ENCODE assay signal across 9 mouse cellular contexts in the genomic region with DNA sequence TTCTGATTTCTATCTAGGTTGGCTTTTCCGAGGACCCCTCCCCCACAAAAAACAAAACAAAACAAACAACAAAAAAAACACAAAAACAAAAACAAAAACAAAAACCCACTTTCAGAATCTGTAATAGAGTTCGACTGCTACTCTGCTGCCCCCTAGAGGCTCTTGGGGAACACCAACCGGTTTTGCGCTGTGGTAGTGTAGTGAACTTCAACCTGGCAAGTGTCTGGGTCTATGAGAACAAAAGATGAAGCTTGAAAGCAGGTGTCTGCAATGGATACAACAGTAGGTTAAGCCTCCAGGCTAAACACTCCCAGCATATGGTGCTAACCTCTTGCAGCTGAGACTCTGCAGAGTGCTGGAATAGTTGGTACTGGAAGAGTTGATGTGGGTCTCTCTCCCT. TPM values are rescaled to one million over a fixed set of nuclear protein-coding genes. Genes with fewer than 3 reads are reported as not detected.
DNase-seq lines count a peak whose midpoint lies in the region; ATAC-seq and TF ChIP-seq lines count a peak whose summit lies in the region.
"Had no signal": no experiment of that assay in that cellular context is flagged by ENCODE, and none has a peak within 500 bp of the region (broad histone marks: within the 10 kb centered on the region; RNA-seq: fewer than 3 reads in every experiment).

No protein-coding gene starts in this region.

- H3K27me3 ChIP-seq in hindbrain, embryonic 16.5 days (replicated peaks; ENCODE audit: control insufficient read depth, insufficient read depth, low read length): no peaks in the 10 kb centered on the region
- no peaks in the 10 kb centered on the region for H3K27me3 ChIP-seq in liver, embryonic 14.5 days (ENCODE audit: control insufficient read depth, insufficient read depth, low read length)
- H3K27me3 ChIP-seq: limb, embryonic 15.5 days had no signal

- TF ChIP-seq CTCF in liver, embryonic 14.5 days (IDR thresholded peaks at IDR 0.05; ENCODE audit: low read depth): peak; percentile 64

- no peak overlapping the region for H3K27ac ChIP-seq in hindbrain, embryonic 16.5 days (ENCODE audit: low read depth, low read length)
- no peak overlapping the region for H3K27ac ChIP-seq in liver, embryonic 14.5 days
- H3K27ac ChIP-seq: limb, embryonic 15.5 days had no signal

- H3K9me3 ChIP-seq in hindbrain, embryonic 16.5 days (ENCODE audit: control insufficient read depth, low read length): no peaks in the 10 kb centered on the region
- no peaks in the 10 kb centered on the region for H3K9me3 ChIP-seq in liver, embryonic 14.5 days (ENCODE audit: control insufficient read depth, low read length)
- H3K9me3 ChIP-seq: limb, embryonic 15.5 days had no signal

- H3K4me1 ChIP-seq in hindbrain, embryonic 16.5 days (ENCODE audit: control insufficient read depth, insufficient read depth, low read depth, low read length): no peaks in the 10 kb centered on the region
- H3K4me1 ChIP-seq in liver, embryonic 14.5 days (replicated peaks; ENCODE audit: control insufficient read depth in 2 of 2, insufficient read depth in 2 of 2, low read length in 1 of 2): no peaks in the 10 kb centered on the region
- H3K4me1 ChIP-seq: limb, embryonic 15.5 days had no signal

- H3K36me3 ChIP-seq in hindbrain, embryonic 16.5 days (ENCODE audit: control insufficient read depth, insufficient read depth, low read length): no peaks in the 10 kb centered on the region
- H3K36me3 ChIP-seq in liver, embryonic 14.5 days (replicated peaks; ENCODE audit: control insufficient read depth, insufficient read depth, low read depth): no peaks in the 10 kb centered on the region
- H3K36me3 ChIP-seq: limb, embryonic 15.5 days had no signal

- H3K4me2 ChIP-seq in hindbrain, embryonic 16.5 days (ENCODE audit: low read length): no peak overlapping the region
- no peak overlapping the region for H3K4me2 ChIP-seq in liver, embryonic 14.5 days (ENCODE audit: low read depth)
- H3K4me2 ChIP-seq: limb, embryonic 15.5 days had no signal

- H3K9ac ChIP-seq in hindbrain, embryonic 16.5 days (ENCODE audit: low read depth, low read length): no peak overlapping the region
- H3K9ac ChIP-seq in liver, embryonic 14.5 days (replicated peaks): no peak overlapping the region
- H3K9ac ChIP-seq: limb, embryonic 15.5 days had no signal

- ATAC-seq in hindbrain, embryonic 16.5 days: peak; percentile 68; the same call in 1 of the 2 replicates
- no peak for ATAC-seq in liver, embryonic 14.5 days (ENCODE audit: insufficient read depth)

- WGBS in hindbrain, embryonic 16.5 days: 3% methylated on average over 4 of the region's 4 CpGs
- WGBS in liver, embryonic 14.5 days (ENCODE audit: insufficient replicate concordance): 5% methylated on average over 4 of the region's 4 CpGs

- DNase-seq in left cerebral cortex, adult 11 months (ENCODE audit: low spot score): peak; percentile 3
- DNase-seq in left cerebral cortex, adult 8-10 months (ENCODE audit: low spot score in 2 of 2): no peak
- DNase-seq in adipocyte (ENCODE audit: low spot score): peak; percentile 48
- DNase-seq in embryo, embryonic 10 days (ENCODE audit: low spot score): peak; percentile 65
- no peak for DNase-seq in liver, embryonic 14.5 days (ENCODE audit: low read depth in 3 of 3, low spot score in 3 of 3)
- DNase-seq in right cerebral cortex, postnatal 10 days (ENCODE audit: low spot score in 2 of 2): peak; percentile 35 to 46
- DNase-seq in urinary bladder, postnatal 10 days (ENCODE audit: low spot score): no peak

- TF ChIP-seq EP300 in liver, embryonic 14.5 days (IDR thresholded peaks at IDR 0.05; ENCODE audit: low read depth): no peak

- no peak overlapping the region for H3K4me3 ChIP-seq in hindbrain, embryonic 16.5 days (ENCODE audit: low read length)
- no peak overlapping the region for H3K4me3 ChIP-seq in liver, embryonic 14.5 days (ENCODE audit: insufficient read depth in 1 of 2, low read depth in 2 of 2, low read length in 2 of 2)
- H3K4me3 ChIP-seq: limb, embryonic 15.5 days had no signal

RNA-seq across cellular contexts. Expression of a gene that starts 40.2 kb away (rescaled TPM):
- total RNA-seq in left cerebral cortex, adult 8-10 months (2022): 100 to 1,000 TPM; 272 to 312 (median 287) TPM
- 56.8 and 67.3 TPM in 2 replicates for polyA plus RNA-seq in hindbrain, embryonic 16.5 days (2015; fragmentation: Nextera tagmentation; extraction: Ambion mirVana)
- 0.01 and 0.06 TPM in 2 replicates for polyA plus RNA-seq in liver, embryonic 14.5 days (2012; rRNA removed)
- 0.09 TPM in 1 of 2 replicates, not detected in the other for polyA plus RNA-seq in liver, embryonic 14.5 days (2014; fragmentation: Nextera tagmentation; extraction: Ambion mirVana)

Comparison
In these comparisons a context has a peak if more than half of its experiments do, and no peak if none do; other contexts are left out.
1. DNase-seq: peak in left cerebral cortex, adult 11 months (single experiment), adipocyte (single experiment), embryo, embryonic 10 days (single experiment) and right cerebral cortex, postnatal 10 days (2 of 2); none in left cerebral cortex, adult 8-10 months (0 of 2), liver, embryonic 14.5 days (0 of 3) and urinary bladder, postnatal 10 days (single experiment).
2. RNA of a gene that starts 40.2 kb away (polyA plus RNA-seq): 56.8 to 67.3 TPM in hindbrain, embryonic 16.5 days; 0.01 to 0.09 TPM in liver, embryonic 14.5 days; every median in the first group is over 10 times any median in the second.